Mouse (Mus musculus): ENCODE data around the gene Foxp4.

- TF ChIP-seq CTCF (IDR thresholded peaks at IDR 0.05; ENCODE audit: low read depth, low read length) (no peak), GATA1 (IDR thresholded peaks at IDR 0.05; ENCODE audit: borderline replicate concordance, low read length) (no peak), TAL1 (conservative IDR thresholded peaks at IDR 0.05; ENCODE audit: low read depth, low read length) (no peak)
These were observed 24.3 kb upstream of the Foxp4 start for GRCm38 (mm10) chr17:47948753-47949152.
